Mouse (Mus musculus): ENCODE results near the gene Atg9a.

DNA sequence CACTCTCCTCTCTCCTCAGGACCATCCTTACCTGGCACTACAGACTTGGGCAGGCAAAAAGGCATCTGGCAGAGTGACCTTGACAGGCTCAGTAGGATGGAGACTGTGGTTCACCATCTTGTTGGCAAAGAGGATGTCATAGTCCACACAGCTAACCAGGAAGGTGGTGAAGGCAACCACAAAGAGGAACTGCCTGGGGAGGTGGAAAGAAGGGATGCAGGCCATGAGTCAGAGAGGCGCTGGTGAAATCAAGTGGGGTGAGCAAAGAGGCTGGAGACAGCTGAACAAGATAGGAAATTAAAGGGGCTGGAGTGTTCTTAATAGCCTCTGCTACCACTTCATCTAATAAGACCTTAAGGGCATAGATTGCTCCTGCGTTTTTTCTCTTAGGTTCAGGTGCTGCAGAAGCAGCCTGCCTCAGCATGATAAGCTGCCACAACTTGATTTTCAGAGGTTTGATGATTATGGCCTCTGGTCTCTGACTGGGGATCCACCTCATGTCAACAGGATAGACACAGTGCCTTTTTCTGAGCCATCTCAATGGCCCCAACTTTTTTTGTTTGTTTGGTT is 4.0 kb downstream of the Atg9a start:
- TF ChIP-seq CTCF (conservative IDR thresholded peaks at IDR 0.05 in 1 of 2, IDR thresholded peaks at IDR 0.05 in 1 of 2; ENCODE audit: low read depth in 2 of 2, low read length in 2 of 2) (no peak), USF1 (IDR thresholded peaks at IDR 0.05; ENCODE audit: low read depth, low read length) (no peak), RAD21 (IDR thresholded peaks at IDR 0.05; ENCODE audit: low read depth, low read length) (no peak), E2F4 (IDR thresholded peaks at IDR 0.05; ENCODE audit: insufficient replicate concordance, low read depth, low read length) (no peak), RCOR1 (conservative IDR thresholded peaks at IDR 0.05; ENCODE audit: low read depth, low read length) (no peak), ZNF384 (IDR thresholded peaks at IDR 0.05; ENCODE audit: low read depth, low read length) (no peak), CHD1 (IDR thresholded peaks at IDR 0.05; ENCODE audit: low read depth, low read length) (no peak), JUND (conservative IDR thresholded peaks at IDR 0.05; ENCODE audit: low read depth, low read length) (no peak), IRF4 (IDR thresholded peaks at IDR 0.05; ENCODE audit: low read depth, low read length) (no peak), USF2 (conservative IDR thresholded peaks at IDR 0.05; ENCODE audit: low read depth, low read length) (no peak)
